Mouse (Mus musculus): ENCODE data around the gene Zranb1.

DNA sequence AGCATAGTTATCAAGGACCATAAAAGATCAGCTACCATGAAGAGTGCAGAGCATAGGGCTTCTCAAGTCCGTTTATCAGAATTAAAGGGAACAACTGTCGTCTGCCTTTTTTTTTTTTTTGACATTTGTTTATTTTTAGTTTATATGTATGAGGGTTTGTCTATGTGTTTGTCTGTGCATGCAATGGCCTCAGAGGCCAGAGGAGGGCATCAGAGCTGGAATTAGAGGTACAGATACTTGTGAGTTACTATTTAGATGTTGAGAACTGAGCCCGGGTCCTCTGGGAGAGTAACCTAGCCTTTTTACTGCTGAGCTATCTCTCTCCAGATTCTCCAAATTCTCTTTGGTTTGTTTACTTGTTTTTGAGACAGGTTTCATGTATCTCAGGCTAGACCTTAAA lies 27.1 kb upstream of the Zranb1 start:
- TF ChIP-seq CTCF (IDR thresholded peaks at IDR 0.05; ENCODE audit: control insufficient read depth, insufficient read depth, insufficient read length) = no peak
- no peak for TF ChIP-seq MAX (IDR thresholded peaks at IDR 0.05)
- no peak for TF ChIP-seq CEBPB (IDR thresholded peaks at IDR 0.05; ENCODE audit: low read depth)
- TF ChIP-seq USF1 (IDR thresholded peaks at IDR 0.05; ENCODE audit: low read depth) = no peak
- no peak for TF ChIP-seq MYOG (IDR thresholded peaks at IDR 0.05; ENCODE audit: control insufficient read depth, extremely low read depth, insufficient read length)
- TF ChIP-seq MYOD1 (IDR thresholded peaks at IDR 0.05; ENCODE audit: control insufficient read depth, insufficient read length, low read depth) = no peak
